8 mouse cellular contexts compared by ENCODE assay signal in genomic region chr8:95254564-95255434, GRCm38 (mm10). TPM values are rescaled to one million over a fixed set of nuclear protein-coding genes. Genes with fewer than 3 reads are reported as not detected.
DNase-seq lines count a peak whose midpoint lies in the region; ATAC-seq and TF ChIP-seq lines count a peak whose summit lies in the region.

No protein-coding gene starts in this region.

- H3K27me3 ChIP-seq in embryonic facial prominence, embryonic 13.5 days = no peaks in the 10 kb centered on the region
- H3K27me3 ChIP-seq in heart, adult 2 months (ENCODE audit: control insufficient read depth, insufficient read depth, low read length) = no peaks in the 10 kb centered on the region
- H3K27me3 ChIP-seq in limb, embryonic 13.5 days = no peaks in the 10 kb centered on the region
- no peaks in the 10 kb centered on the region for H3K27me3 ChIP-seq in midbrain, postnatal 0 days (ENCODE audit: insufficient read depth, low read length)

- 20% methylated on average over 16 of the region's 16 CpGs for WGBS in embryonic facial prominence, embryonic 13.5 days
- 21% methylated on average over 16 of the region's 16 CpGs for WGBS in heart, adult 2 months
- WGBS in limb, embryonic 13.5 days = 23% methylated on average over 16 of the region's 16 CpGs
- WGBS in midbrain, postnatal 0 days = 23% methylated on average over 16 of the region's 16 CpGs

- no peaks in the 10 kb centered on the region for H3K79me2 ChIP-seq in heart, adult 2 months (replicated peaks; ENCODE audit: control insufficient read depth, insufficient read depth, low read length)

- TF ChIP-seq EP300 in heart, adult 2 months (IDR thresholded peaks at IDR 0.05; ENCODE audit: insufficient read depth, low read depth, low read length) = no peak; the same call in 1 of the 2 replicates

- no peaks in the 10 kb centered on the region for H3K9me3 ChIP-seq in embryonic facial prominence, embryonic 13.5 days
- H3K9me3 ChIP-seq in limb, embryonic 13.5 days = no peaks in the 10 kb centered on the region
- no peaks in the 10 kb centered on the region for H3K9me3 ChIP-seq in midbrain, postnatal 0 days (ENCODE audit: low read length)

- H3K27ac ChIP-seq in embryonic facial prominence, embryonic 13.5 days = 0 out of 2 replicates have a peak overlapping the region, but pooled peaks have one; percentile 55
- peak overlapping the region; percentile 71 for H3K27ac ChIP-seq in heart, adult 2 months
- peak overlapping the region; percentile 22; the same call in 1 of the 2 replicates for H3K27ac ChIP-seq in limb, embryonic 13.5 days
- no peak overlapping the region for H3K27ac ChIP-seq in midbrain, postnatal 0 days (ENCODE audit: low read depth, low read length)

- H3K4me2 ChIP-seq in embryonic facial prominence, embryonic 13.5 days = peak overlapping the region; percentile 63
- H3K4me2 ChIP-seq in limb, embryonic 13.5 days (replicated peaks) = peak overlapping the region; percentile 63
- peak overlapping the region; percentile 37 for H3K4me2 ChIP-seq in midbrain, postnatal 0 days (ENCODE audit: low read depth, low read length, poor library complexity, severe bottlenecking)

- TF ChIP-seq CTCF in heart, adult 2 months (IDR thresholded peaks at IDR 0.05) = peak; percentile 95; the same call in 1 of the 2 replicates
- peak; percentile 89 for TF ChIP-seq CTCF in midbrain, postnatal 0 days (IDR thresholded peaks at IDR 0.05)

- H3K36me3 ChIP-seq in embryonic facial prominence, embryonic 13.5 days = no peaks in the 10 kb centered on the region
- H3K36me3 ChIP-seq in heart, adult 2 months (ENCODE audit: control insufficient read depth, insufficient read depth, low read length) = no peaks in the 10 kb centered on the region
- H3K36me3 ChIP-seq in limb, embryonic 13.5 days = no peaks in the 10 kb centered on the region
- H3K36me3 ChIP-seq in midbrain, postnatal 0 days (ENCODE audit: insufficient read depth, low read length) = no peaks in the 10 kb centered on the region

- H3K4me3 ChIP-seq in embryonic facial prominence, embryonic 13.5 days = peak overlapping the region; percentile 38
- peak overlapping the region; percentile 41 for H3K4me3 ChIP-seq in heart, adult 2 months
- H3K4me3 ChIP-seq in limb, embryonic 13.5 days = peak overlapping the region; percentile 28
- H3K4me3 ChIP-seq in midbrain, postnatal 0 days (ENCODE audit: low read depth, low read length) = peak overlapping the region; percentile 23; the same call in 1 of the 2 replicates

- ATAC-seq in embryonic facial prominence, embryonic 13.5 days (ENCODE audit: insufficient number of reproducible peaks, insufficient read depth, low FRiP score, low TSS enrichment, low read depth) = peak; percentile 86
- peak; percentile 92 for ATAC-seq in limb, embryonic 13.5 days (ENCODE audit: low FRiP score, low read depth)
- peak; percentile 84 for ATAC-seq in midbrain, postnatal 0 days (ENCODE audit: low FRiP score)

- peak; percentile 40 for TF ChIP-seq POLR2A in heart, adult 2 months (IDR thresholded peaks at IDR 0.05; ENCODE audit: insufficient read depth, low read depth, low read length)

- intact Hi-C loops in heart, adult 2 months (cut with DNase I) = loop anchor here (1.0 to 10.0 kb wide), 6 partner anchors 40 to 440 kb away; partner anchors contain the start of gene Zfp319

- peak overlapping the region; percentile 61 for H3K9ac ChIP-seq in embryonic facial prominence, embryonic 13.5 days
- H3K9ac ChIP-seq in heart, adult 2 months (ENCODE audit: low read depth, low read length) = peak overlapping the region; percentile 25
- peak overlapping the region; percentile 57; the same call in 1 of the 2 replicates for H3K9ac ChIP-seq in limb, embryonic 13.5 days
- H3K9ac ChIP-seq in midbrain, postnatal 0 days (replicated peaks; ENCODE audit: low read length, poor library complexity, severe bottlenecking) = no peak overlapping the region

- H3K4me1 ChIP-seq in embryonic facial prominence, embryonic 13.5 days = no peaks in the 10 kb centered on the region
- no peaks in the 10 kb centered on the region for H3K4me1 ChIP-seq in heart, adult 2 months (ENCODE audit: control insufficient read depth, insufficient read depth, low read length)
- no peaks in the 10 kb centered on the region for H3K4me1 ChIP-seq in limb, embryonic 13.5 days
- H3K4me1 ChIP-seq in midbrain, postnatal 0 days (ENCODE audit: insufficient read depth, low read length) = no peaks in the 10 kb centered on the region

- DNase-seq in 3134 (ENCODE audit: extremely low read depth, insufficient read length, low spot score) = peak; percentile 67
- DNase-seq in adrenal gland, postnatal 36 days = peak; percentile 97
- peak; percentile 93 to 95 for DNase-seq in heart, adult 2 months
- peak; percentile 95 to 99 for DNase-seq in kidney, adult 8-10 months
- peak; percentile 96 for DNase-seq in midbrain, postnatal 0 days (ENCODE audit: low spot score)
- DNase-seq in spleen, postnatal 14 days (ENCODE audit: low spot score in 2 of 2) = peak; percentile 86 to 95

RNA-seq across cellular contexts. Expression of gene Cngb1, which starts 51.6 kb away (rescaled TPM):
- under 1 TPM; 0.23 to 0.86 TPM for total RNA-seq in adrenal gland, postnatal 36 days (2021)
- polyA plus RNA-seq in embryonic facial prominence, embryonic 13.5 days (2015; fragmentation: Nextera tagmentation; extraction: Ambion mirVana) = 0.14 and 0.54 TPM in 2 replicates
- under 1 TPM; 0.61 to 0.63 TPM for total RNA-seq in heart, adult 2 months (2021)
- polyA plus RNA-seq in heart, adult 2 months (2012; rRNA removed) = 1.00 and 1.2 TPM in 2 replicates
- polyA plus RNA-seq in limb, embryonic 13.5 days (2015; fragmentation: Nextera tagmentation; extraction: Ambion mirVana) = 0.31 and 0.61 TPM in 2 replicates
- 0.38 and 0.76 TPM in 2 replicates for total RNA-seq in midbrain, postnatal 0 days (2014; rRNA removed)
- polyA plus RNA-seq in midbrain, postnatal 0 days (2015; fragmentation: Nextera tagmentation; extraction: Ambion mirVana) = 0.54 and 0.79 TPM in 2 replicates

RNA-seq across cellular contexts. Expression of gene Kifc3, which starts 52.2 kb away (rescaled TPM):
- total RNA-seq in adrenal gland, postnatal 36 days (2021) = 100 to 1,000 TPM; 110 to 163 TPM
- polyA plus RNA-seq in embryonic facial prominence, embryonic 13.5 days (2015; fragmentation: Nextera tagmentation; extraction: Ambion mirVana) = 10.6 and 12.2 TPM in 2 replicates
- 10 to 100 TPM; 76.2 to 93.4 TPM for total RNA-seq in heart, adult 2 months (2021)
- 58.7 and 64.9 TPM in 2 replicates for polyA plus RNA-seq in heart, adult 2 months (2012; rRNA removed)
- 15.5 and 16.8 TPM in 2 replicates for polyA plus RNA-seq in limb, embryonic 13.5 days (2015; fragmentation: Nextera tagmentation; extraction: Ambion mirVana)
- total RNA-seq in midbrain, postnatal 0 days (2014; rRNA removed) = 57.0 and 60.6 TPM in 2 replicates
- polyA plus RNA-seq in midbrain, postnatal 0 days (2015; fragmentation: Nextera tagmentation; extraction: Ambion mirVana) = 37.3 and 38.9 TPM in 2 replicates

RNA-seq across cellular contexts. Expression of gene Tepp, which starts 55.6 kb away (rescaled TPM):
- under 1 TPM in 1 of 2 experiments, not detected in 1; 0.82 TPM for total RNA-seq in adrenal gland, postnatal 36 days (2021)
- 1.0 TPM in 1 of 2 replicates, not detected in the other for polyA plus RNA-seq in embryonic facial prominence, embryonic 13.5 days (2015; fragmentation: Nextera tagmentation; extraction: Ambion mirVana)
- not detected for total RNA-seq in heart, adult 2 months (2021)
- 0.44 and 0.59 TPM in 2 replicates for polyA plus RNA-seq in heart, adult 2 months (2012; rRNA removed)
- 0.64 TPM in 1 of 2 replicates, not detected in the other for polyA plus RNA-seq in limb, embryonic 13.5 days (2015; fragmentation: Nextera tagmentation; extraction: Ambion mirVana)
- 0.77 and 1.1 TPM in 2 replicates for total RNA-seq in midbrain, postnatal 0 days (2014; rRNA removed)
- polyA plus RNA-seq in midbrain, postnatal 0 days (2015; fragmentation: Nextera tagmentation; extraction: Ambion mirVana) = 2.5 and 3.7 TPM in 2 replicates
